ENCODE assay signal across 11 mouse cellular contexts in genomic region chr10:39587290-39587925, GRCm38 (mm10). TPM values are rescaled to one million over a fixed set of nuclear protein-coding genes. Genes with fewer than 3 reads are reported as not detected.
DNase-seq lines count a peak whose midpoint lies in the region; ATAC-seq lines count a peak whose summit lies in the region.
"Had no signal": no experiment of that assay in that cellular context is flagged by ENCODE, and none has a peak within 500 bp of the region (broad histone marks: within the 10 kb centered on the region; RNA-seq: fewer than 3 reads in every experiment).

No protein-coding gene starts in this region.

- WGBS in neural tube, embryonic 11.5 days = 67% methylated on average over 5 of the region's 5 CpGs
- 74% methylated on average over 5 of the region's 5 CpGs for WGBS in limb, embryonic 10.5 days

- H3K4me3 ChIP-seq in neural tube, embryonic 11.5 days (ENCODE audit: low read depth, low read length) = no peak overlapping the region
- H3K4me3 ChIP-seq in limb, embryonic 10.5 days = no peak overlapping the region

- H3K36me3 ChIP-seq in neural tube, embryonic 11.5 days (ENCODE audit: control insufficient read depth, insufficient read depth, low read length) = no peaks in the 10 kb centered on the region
- no peaks in the 10 kb centered on the region for H3K36me3 ChIP-seq in limb, embryonic 10.5 days

- ATAC-seq in neural tube, embryonic 11.5 days (ENCODE audit: insufficient read depth, low FRiP score, low TSS enrichment) = no peak
- ATAC-seq in CD4-positive, CD25-positive, alpha-beta regulatory T cell, adult 4 months = no peak

- DNase-seq in adrenal gland, postnatal 10 days = peak; percentile 34
- no peak for DNase-seq in adrenal gland, adult (ENCODE audit: inconsistent age in 2 of 2, low spot score in 1 of 2)
- DNase-seq in neural tube, embryonic 11.5 days (ENCODE audit: low spot score) = no peak
- no peak for DNase-seq in neural tube, embryonic 10.5 days (ENCODE audit: extremely low spot score, low spot score)
- DNase-seq in limb, embryonic 10.5 days (ENCODE audit: low spot score) = peak; percentile 29
- DNase-seq in retina, embryonic 14.5 days (ENCODE audit: low spot score) = peak; percentile 35
- DNase-seq in adrenal gland, postnatal 36 days = no peak
- DNase-seq: cerebellum, adult 11-12 months; layer of hippocampus, postnatal 36 days; right cerebral cortex, postnatal 25 days had no signal

- no peaks in the 10 kb centered on the region for H3K9me3 ChIP-seq in neural tube, embryonic 11.5 days (ENCODE audit: control insufficient read depth, low read length)
- H3K9me3 ChIP-seq in limb, embryonic 10.5 days (replicated peaks) = no peaks in the 10 kb centered on the region

- H3K4me2 ChIP-seq in neural tube, embryonic 11.5 days (ENCODE audit: low read depth) = no peak overlapping the region

- H3K27me3 ChIP-seq in neural tube, embryonic 11.5 days (ENCODE audit: control insufficient read depth, insufficient read depth, low read length) = no peaks in the 10 kb centered on the region
- no peaks in the 10 kb centered on the region for H3K27me3 ChIP-seq in limb, embryonic 10.5 days (ENCODE audit: low read depth, poor library complexity, severe bottlenecking)

- 0 out of 2 replicates have a peak overlapping the region, but pooled peaks have one; percentile 14 for H3K27ac ChIP-seq in neural tube, embryonic 11.5 days (ENCODE audit: low read depth, low read length)
- H3K27ac ChIP-seq in limb, embryonic 10.5 days = 0 out of 2 replicates have a peak overlapping the region, but pooled peaks have one; percentile 51

- H3K4me1 ChIP-seq in neural tube, embryonic 11.5 days (ENCODE audit: control insufficient read depth, insufficient read depth, low read length) = peaks cover 14% of the 10 kb centered on the region
- H3K4me1 ChIP-seq in limb, embryonic 10.5 days = peaks cover 33% of the 10 kb centered on the region

- H3K9ac ChIP-seq in neural tube, embryonic 11.5 days (ENCODE audit: low read length) = no peak overlapping the region; the same call in none of the 2 replicates

RNA-seq across cellular contexts. Expression of gene Traf3ip2, which starts 25.3 kb away (rescaled TPM):
- 10 to 100 TPM in 1 of 2 experiments, 1 to 10 TPM in 1; 9.9 to 20.0 TPM for total RNA-seq in adrenal gland, postnatal 10 days (2021)
- polyA plus RNA-seq in neural tube, embryonic 11.5 days (2014; fragmentation: Nextera tagmentation; extraction: Ambion mirVana) = 9.4 TPM in 2 replicates
- 7.2 and 8.7 TPM in 2 replicates for polyA plus RNA-seq in limb, embryonic 10.5 days (2016; fragmentation: Nextera tagmentation; extraction: Ambion mirVana)
- 10 to 100 TPM; 12.5 to 18.9 TPM for total RNA-seq in adrenal gland, postnatal 36 days (2021)
- 10 to 100 TPM; 35.5 to 37.9 TPM for polyA plus RNA-seq in CD4-positive, CD25-positive, alpha-beta regulatory T cell, adult 4 months (2017; shearing (Covaris generic))

Comparison
In these comparisons a context has a peak if more than half of its experiments do, and no peak if none do; other contexts are left out.
1. DNase-seq: peak in adrenal gland, postnatal 10 days (single experiment), limb, embryonic 10.5 days (single experiment) and retina, embryonic 14.5 days (single experiment); none in adrenal gland, adult (0 of 2), neural tube, embryonic 11.5 days (single experiment), neural tube, embryonic 10.5 days (single experiment) and adrenal gland, postnatal 36 days (0 of 2).